ENCODE assay signal across 8 mouse cellular contexts in genomic region chr7:127449966-127450365, GRCm38 (mm10). TPM values are rescaled to one million over a fixed set of nuclear protein-coding genes. Genes with fewer than 3 reads are reported as not detected.
A peak's percentile ranks its signal among the peaks of the same experiment; 100 is the strongest.
DNase-seq lines count a peak whose midpoint lies in the region; ATAC-seq lines count a peak whose summit lies in the region.
"Had no signal": no experiment of that assay in that cellular context is flagged by ENCODE, and none has a peak within 500 bp of the region (broad histone marks: within the 10 kb centered on the region; RNA-seq: fewer than 3 reads in every experiment).

No protein-coding gene starts in this region.

- H3K4me2 ChIP-seq in forebrain, embryonic 13.5 days, result peak overlapping the region; percentile 69
- H3K4me2 ChIP-seq in liver, embryonic 12.5 days, result peak overlapping the region; percentile 83

- WGBS in forebrain, embryonic 13.5 days, result 76% methylated on average over 7 of the region's 7 CpGs
- WGBS in liver, embryonic 12.5 days (ENCODE audit: insufficient replicate concordance), result 74% methylated on average over 7 of the region's 7 CpGs

- DNase-seq in ovary, postnatal 14 days (ENCODE audit: low spot score), result no peak
- no peak for DNase-seq in cerebellum, adult 9-10 months
- no peak for DNase-seq in kidney, postnatal 10 days
- DNase-seq: thymus, postnatal 36 days had no signal

- peaks cover 40% of the 10 kb centered on the region for H3K4me1 ChIP-seq in megakaryocyte, embryonic 14.5 days
- peaks cover 44% of the 10 kb centered on the region for H3K4me1 ChIP-seq in forebrain, embryonic 13.5 days
- peaks cover 47% of the 10 kb centered on the region for H3K4me1 ChIP-seq in liver, embryonic 12.5 days

- H3K4me3 ChIP-seq in megakaryocyte, embryonic 14.5 days (replicated peaks), result peak overlapping the region; percentile 97
- peak overlapping the region; percentile 79 for H3K4me3 ChIP-seq in forebrain, embryonic 13.5 days
- H3K4me3 ChIP-seq in liver, embryonic 12.5 days, result peak overlapping the region; percentile 96

- H3K27me3 ChIP-seq in megakaryocyte, embryonic 14.5 days (replicated peaks), result no peaks in the 10 kb centered on the region
- H3K27me3 ChIP-seq in forebrain, embryonic 13.5 days, result no peaks in the 10 kb centered on the region
- H3K27me3 ChIP-seq in liver, embryonic 12.5 days (replicated peaks), result no peaks in the 10 kb centered on the region

- peak overlapping the region; percentile 64 for H3K9ac ChIP-seq in forebrain, embryonic 13.5 days
- peak overlapping the region; percentile 93 for H3K9ac ChIP-seq in liver, embryonic 12.5 days

- H3K27ac ChIP-seq in forebrain, embryonic 13.5 days, result 0 out of 2 replicates have a peak overlapping the region, but pooled peaks have one; percentile 53
- peak overlapping the region; percentile 75 for H3K27ac ChIP-seq in liver, embryonic 12.5 days

- H3K9me3 ChIP-seq in megakaryocyte, embryonic 14.5 days, result no peaks in the 10 kb centered on the region
- no peaks in the 10 kb centered on the region for H3K9me3 ChIP-seq in forebrain, embryonic 13.5 days (replicated peaks)
- no peaks in the 10 kb centered on the region for H3K9me3 ChIP-seq in liver, embryonic 12.5 days (replicated peaks)

- ATAC-seq in megakaryocyte, adult 5-6 weeks (ENCODE audit: poor library complexity, severe bottlenecking), result no peak
- ATAC-seq in forebrain, embryonic 13.5 days, result no peak
- ATAC-seq in liver, embryonic 12.5 days, result no peak

- H3K36me3 ChIP-seq in megakaryocyte, embryonic 14.5 days (replicated peaks; ENCODE audit: low read length), result peaks cover 48% of the 10 kb centered on the region
- H3K36me3 ChIP-seq in forebrain, embryonic 13.5 days (ENCODE audit: poor library complexity, severe bottlenecking), result peaks cover 40% of the 10 kb centered on the region
- H3K36me3 ChIP-seq in liver, embryonic 12.5 days, result peaks cover 57% of the 10 kb centered on the region

RNA-seq across cellular contexts. Expression of gene Zfp689, which starts 1.0 kb away (rescaled TPM):
- polyA plus RNA-seq in megakaryocyte, embryonic 14.5 days (2012; ENCODE audit: insufficient read depth, low replicate concordance), result 4.4 and 12.0 TPM in 2 replicates
- total RNA-seq in megakaryocyte, adult 5-6 weeks (2015), result 1.2 and 1.6 TPM in 2 replicates
- total RNA-seq in megakaryocyte, adult 5-6 weeks (2017), result 1.4 and 1.8 TPM in 2 replicates
- polyA plus RNA-seq in forebrain, embryonic 13.5 days (2015; fragmentation: Nextera tagmentation; extraction: Ambion mirVana), result 16.6 and 17.4 TPM in 2 replicates
- polyA plus RNA-seq in liver, embryonic 12.5 days (2016; fragmentation: Nextera tagmentation; extraction: Ambion mirVana), result 3.1 and 3.3 TPM in 2 replicates

RNA-seq across cellular contexts. Expression of gene Prr14, which starts 9.4 kb away (rescaled TPM):
- polyA plus RNA-seq in megakaryocyte, embryonic 14.5 days (2012; ENCODE audit: insufficient read depth, low replicate concordance), result 83.1 and 177 TPM in 2 replicates
- total RNA-seq in megakaryocyte, adult 5-6 weeks (2015), result 113 and 114 TPM in 2 replicates
- total RNA-seq in megakaryocyte, adult 5-6 weeks (2017), result 37.0 and 46.2 TPM in 2 replicates
- polyA plus RNA-seq in forebrain, embryonic 13.5 days (2015; fragmentation: Nextera tagmentation; extraction: Ambion mirVana), result 49.6 and 51.0 TPM in 2 replicates
- 29.6 and 31.0 TPM in 2 replicates for polyA plus RNA-seq in liver, embryonic 12.5 days (2016; fragmentation: Nextera tagmentation; extraction: Ambion mirVana)

RNA-seq across cellular contexts. Expression of gene Zfp688, which starts 28.1 kb away (rescaled TPM):
- 12.3 and 25.6 TPM in 2 replicates for polyA plus RNA-seq in megakaryocyte, embryonic 14.5 days (2012; ENCODE audit: insufficient read depth, low replicate concordance)
- 17.1 and 17.3 TPM in 2 replicates for total RNA-seq in megakaryocyte, adult 5-6 weeks (2015)
- total RNA-seq in megakaryocyte, adult 5-6 weeks (2017), result 7.9 and 14.0 TPM in 2 replicates
- 30.3 and 36.2 TPM in 2 replicates for polyA plus RNA-seq in forebrain, embryonic 13.5 days (2015; fragmentation: Nextera tagmentation; extraction: Ambion mirVana)
- 11.0 and 11.6 TPM in 2 replicates for polyA plus RNA-seq in liver, embryonic 12.5 days (2016; fragmentation: Nextera tagmentation; extraction: Ambion mirVana)

RNA-seq across cellular contexts. Expression of gene Fbrs, which starts 29.0 kb away (rescaled TPM):
- polyA plus RNA-seq in megakaryocyte, embryonic 14.5 days (2012; ENCODE audit: insufficient read depth, low replicate concordance), result 237 and 322 TPM in 2 replicates
- 115 and 138 TPM in 2 replicates for total RNA-seq in megakaryocyte, adult 5-6 weeks (2015)
- total RNA-seq in megakaryocyte, adult 5-6 weeks (2017), result 28.1 and 38.1 TPM in 2 replicates
- 11.2 and 11.9 TPM in 2 replicates for polyA plus RNA-seq in forebrain, embryonic 13.5 days (2015; fragmentation: Nextera tagmentation; extraction: Ambion mirVana)
- polyA plus RNA-seq in liver, embryonic 12.5 days (2016; fragmentation: Nextera tagmentation; extraction: Ambion mirVana), result 6.9 and 8.1 TPM in 2 replicates

RNA-seq across cellular contexts. Expression of gene Zfp764, which starts 43.3 kb away (rescaled TPM):
- 0.32 TPM in 1 of 2 replicates, not detected in the other for polyA plus RNA-seq in megakaryocyte, embryonic 14.5 days (2012; ENCODE audit: insufficient read depth, low replicate concordance)
- 8.5 and 10.5 TPM in 2 replicates for total RNA-seq in megakaryocyte, adult 5-6 weeks (2015)
- 9.1 and 9.5 TPM in 2 replicates for total RNA-seq in megakaryocyte, adult 5-6 weeks (2017)
- 4.3 and 5.4 TPM in 2 replicates for polyA plus RNA-seq in forebrain, embryonic 13.5 days (2015; fragmentation: Nextera tagmentation; extraction: Ambion mirVana)
- 2.4 and 2.5 TPM in 2 replicates for polyA plus RNA-seq in liver, embryonic 12.5 days (2016; fragmentation: Nextera tagmentation; extraction: Ambion mirVana)
